Mouse (Mus musculus): ENCODE data around the gene Fgfr2.

DNA sequence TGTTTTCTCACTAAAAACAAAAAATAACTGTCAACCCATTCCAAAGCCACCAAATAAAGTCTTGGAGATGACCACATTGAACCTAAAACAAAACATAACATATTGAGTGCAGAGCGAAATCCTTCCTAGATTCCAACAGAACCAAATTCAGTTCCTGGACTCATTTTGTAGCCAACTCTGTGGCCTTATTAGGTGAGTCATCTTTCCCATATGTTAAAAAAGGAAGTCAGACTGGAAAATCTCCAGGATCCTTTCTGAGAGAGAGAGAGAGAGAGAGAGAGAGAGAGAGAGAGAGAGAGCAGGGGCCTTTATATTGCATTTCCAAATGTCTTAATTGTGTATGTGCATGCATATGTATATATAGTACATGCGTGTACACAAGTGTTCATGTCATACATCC is 678.9 kb downstream of the Fgfr2 start:
- no peak for TF ChIP-seq CTCF (IDR thresholded peaks at IDR 0.05; ENCODE audit: borderline replicate concordance, extremely low read depth, insufficient read depth, insufficient read length)
- no peak for TF ChIP-seq POLR2A (IDR thresholded peaks at IDR 0.05; ENCODE audit: borderline replicate concordance, extremely low read depth, insufficient read depth, insufficient read length, poor library complexity, severe bottlenecking)

Data from brain, embryonic 14.5 days (tissue).